In genomic region chr15:8963323-8963722, GRCm38 (mm10) we compare ENCODE assay signal across 10 mouse cellular contexts. TPM values are rescaled to one million over a fixed set of nuclear protein-coding genes. Genes with fewer than 3 reads are reported as not detected.
DNase-seq lines count a peak whose midpoint lies in the region; TF ChIP-seq lines count a peak whose summit lies in the region.
"Had no signal": no experiment of that assay in that cellular context is flagged by ENCODE, and none has a peak within 500 bp of the region (broad histone marks: within the 10 kb centered on the region; RNA-seq: fewer than 3 reads in every experiment).

No protein-coding gene starts in this region.

- DNase-seq in adrenal gland, adult (ENCODE audit: inconsistent age in 2 of 2, low spot score in 1 of 2), result peak; percentile 29 to 75
- DNase-seq in adrenal gland, postnatal 4 days (ENCODE audit: low spot score in 2 of 2), result no peak
- DNase-seq in lung, postnatal 36 days, result peak; percentile 10
- DNase-seq in lung, postnatal 4 days, result no peak
- peak; percentile 6 for DNase-seq in brain, embryonic 14.5 days (ENCODE audit: low read depth)
- DNase-seq in retina, embryonic 14.5 days (ENCODE audit: low spot score), result peak; percentile 32
- no peak for DNase-seq in gastrocnemius, adult 2 months
- DNase-seq in frontal cortex, postnatal 36 days (ENCODE audit: low spot score in 2 of 2), result no peak

- H3K4me3 ChIP-seq in gastrocnemius, adult 2 months, result no peak overlapping the region
- H3K4me3 ChIP-seq: lung, embryonic 15.5 days had no signal

- intact Hi-C loops in gastrocnemius, adult 2 months (cut with DNase I), result no loop called here

- no peak overlapping the region for H3K27ac ChIP-seq in gastrocnemius, adult 2 months
- H3K27ac ChIP-seq: lung, embryonic 15.5 days had no signal

- peak; percentile 14; the same call in 1 of the 2 replicates for TF ChIP-seq CTCF in brain, embryonic 14.5 days (IDR thresholded peaks at IDR 0.05; ENCODE audit: borderline replicate concordance, extremely low read depth, insufficient read depth, insufficient read length)
- TF ChIP-seq CTCF in gastrocnemius, adult 2 months (IDR thresholded peaks at IDR 0.05), result no peak; the same call in 1 of the 2 replicates

- TF ChIP-seq POLR2A in brain, embryonic 14.5 days (IDR thresholded peaks at IDR 0.05; ENCODE audit: borderline replicate concordance, extremely low read depth, insufficient read depth, insufficient read length, poor library complexity, severe bottlenecking), result no peak

RNA-seq across cellular contexts. Expression of gene Ranbp3l, which starts 4.4 kb away (rescaled TPM):
- total RNA-seq in adrenal gland, postnatal 4 days (2021), result under 1 TPM; 0.20 to 0.78 TPM
- 4.5 and 7.5 TPM in 2 replicates for polyA plus RNA-seq in brain, embryonic 14.5 days (2012; rRNA removed)
- total RNA-seq in gastrocnemius, adult 2 months (2021), result under 1 TPM in 1 of 2 experiments, not detected in 1; 0.20 TPM
- total RNA-seq: granulocyte monocyte progenitor cell, adult 5-6 weeks had no signal

Comparison
In these comparisons a context has a peak if more than half of its experiments do, and no peak if none do; other contexts are left out.
1. DNase-seq: peak in adrenal gland, adult (2 of 2), lung, postnatal 36 days (single experiment), brain, embryonic 14.5 days (single experiment) and retina, embryonic 14.5 days (single experiment); none in adrenal gland, postnatal 4 days (0 of 2), lung, postnatal 4 days (0 of 2), gastrocnemius, adult 2 months (single experiment) and frontal cortex, postnatal 36 days (0 of 2).